Mouse (Mus musculus) left cerebral cortex, adult 2 months (tissue): Measurements from ENCODE around the gene Actn1. TPM values are rescaled to one million over a fixed set of nuclear protein-coding genes. Genes with fewer than 3 reads are reported as not detected.

Experiments used
- DNase-seq, 2 experiments: peaks; one replicate each; pipeline ENCODE4 v3.0.0; 2021 to 2022; ENCODE audit warnings: low spot score in 2 of 2, mixed read lengths in 1 of 2; ENCODE audit errors: extremely low spot score in 1 of 2
- H3K27ac ChIP-seq: fragments of 200-600 bp; 2 replicates; pipeline ENCODE4 v1.8.1; 2022
- H3K4me3 ChIP-seq: fragments of 200-600 bp; 2 replicates; pipeline ENCODE4 v1.8.1; 2022
- CTCF ChIP-seq: fragments of 200-600 bp; IDR thresholded peaks from 2 replicates; pipeline ENCODE4 v1.8.1; 2022; ENCODE audit warnings: antibody characterized with exemption, mild to moderate bottlenecking, moderate library complexity
- intact Hi-C: fragments of 180-260 bp; cut with DNase I; formaldehyde crosslinking; loops from one replicate; pipeline ENCODE4 v1.15.1; 2025
- total RNA-seq, 2 experiments: library from RNA; stranded (reverse); gene quantifications; 2 replicates each; pipeline ENCODE4 v1.2.3; 2021

Actn1 gene
- total RNA-seq, 2 experiments from 2014 or later: 125 to 130 TPM

DNA sequence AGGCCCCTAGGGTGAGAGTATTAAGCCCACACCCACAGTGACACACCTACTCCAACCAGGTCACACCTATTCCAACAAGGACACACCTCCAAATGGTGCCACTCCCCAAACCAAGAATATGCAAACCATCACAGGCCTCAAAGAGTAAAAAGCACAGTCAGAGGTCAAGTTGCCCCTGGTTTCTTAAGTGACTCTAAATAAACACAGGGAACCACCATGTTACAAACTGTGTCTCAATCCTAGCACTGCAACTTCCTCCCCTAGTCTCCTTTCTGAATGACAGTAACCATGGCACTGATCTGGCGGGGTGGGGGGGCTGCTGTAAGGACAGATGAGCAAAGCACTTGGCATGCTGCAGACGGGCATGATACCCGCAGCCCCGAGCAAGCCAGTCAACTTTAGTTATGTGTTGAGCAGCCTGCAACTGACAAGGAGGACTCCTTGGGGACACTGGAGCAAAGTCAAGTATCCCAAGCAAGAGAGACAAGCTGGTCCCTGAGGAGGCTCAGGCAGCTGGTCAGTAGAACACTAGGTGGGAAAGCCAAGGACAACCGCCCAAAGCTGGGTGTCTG lies 132.9 kb downstream of the Actn1 start:
- H3K27ac ChIP-seq: no peak overlapping the region
- no peak for DNase-seq
- H3K4me3 ChIP-seq: no peak overlapping the region
- no peak for TF ChIP-seq CTCF
- intact Hi-C loops: no loop called here

DNA sequence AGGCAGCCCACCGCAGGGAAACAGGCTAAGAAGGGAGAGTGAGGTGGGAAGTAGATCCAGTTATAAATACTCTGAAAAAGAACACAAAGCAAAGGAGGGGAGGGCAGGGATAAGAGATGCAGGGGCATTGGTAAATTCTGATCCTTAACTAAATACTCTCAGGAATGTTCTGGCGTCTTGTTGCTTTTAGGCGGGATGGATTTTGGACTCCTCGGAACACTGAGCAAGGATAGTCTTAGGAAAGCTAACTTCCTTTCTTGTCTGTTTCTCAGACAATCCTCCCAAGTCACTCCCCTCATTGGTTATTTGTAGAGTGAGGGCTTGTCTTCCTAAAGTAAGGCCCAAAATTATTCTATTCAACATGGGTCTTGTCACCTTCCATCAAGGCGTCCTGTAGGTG lies 134.9 kb downstream of the Actn1 start:
- TF ChIP-seq CTCF: no peak
- no peak overlapping the region for H3K4me3 ChIP-seq
- no peak for DNase-seq
- no peak overlapping the region for H3K27ac ChIP-seq
- intact Hi-C loops: no loop called here

DNA sequence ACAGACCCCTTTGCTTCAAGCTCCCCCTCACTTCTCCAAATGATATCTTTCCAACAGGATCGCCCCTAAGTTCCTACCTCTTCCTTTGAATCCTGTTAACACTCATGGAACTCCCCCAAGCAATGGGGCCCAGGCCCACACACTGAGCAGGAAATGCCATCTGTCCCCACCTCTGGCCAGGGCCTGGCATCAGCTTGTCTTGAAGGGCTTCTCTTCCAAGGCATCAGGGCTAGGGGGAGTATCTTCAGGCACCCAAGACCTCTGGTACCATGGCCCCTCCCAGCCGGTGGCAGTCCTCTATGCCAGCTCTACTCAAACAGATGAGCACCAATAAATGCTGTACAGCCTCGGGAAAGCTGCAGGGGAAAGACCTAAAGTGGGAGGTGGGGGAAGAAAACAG lies 135.4 kb downstream of the Actn1 start:
- no peak for TF ChIP-seq CTCF
- no peak overlapping the region for H3K27ac ChIP-seq
- no peak overlapping the region for H3K4me3 ChIP-seq
- intact Hi-C loops: no loop called here
- no peak for DNase-seq

DNA sequence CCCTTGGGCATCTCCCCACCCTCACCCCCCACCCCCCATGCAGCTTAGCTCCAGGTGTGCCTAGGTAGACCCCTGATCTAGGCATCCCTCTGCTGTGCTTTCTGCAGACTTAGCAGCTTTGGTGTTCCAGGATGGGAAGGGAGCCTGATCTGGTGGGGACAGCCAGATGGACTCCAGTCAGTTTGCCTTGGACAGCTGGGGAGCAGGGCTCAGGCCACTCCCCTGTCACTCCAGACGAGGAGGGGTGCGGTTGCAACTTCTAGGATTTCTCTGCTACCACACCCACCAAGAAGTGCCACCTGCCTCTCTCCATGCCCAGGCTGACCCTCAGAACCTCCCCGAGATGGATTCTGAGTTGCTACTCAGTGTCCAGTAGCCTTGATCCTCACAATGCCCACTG lies 136.0 kb downstream of the Actn1 start:
- TF ChIP-seq CTCF: no peak
- H3K27ac ChIP-seq: no peak overlapping the region
- intact Hi-C loops: no loop called here

DNA sequence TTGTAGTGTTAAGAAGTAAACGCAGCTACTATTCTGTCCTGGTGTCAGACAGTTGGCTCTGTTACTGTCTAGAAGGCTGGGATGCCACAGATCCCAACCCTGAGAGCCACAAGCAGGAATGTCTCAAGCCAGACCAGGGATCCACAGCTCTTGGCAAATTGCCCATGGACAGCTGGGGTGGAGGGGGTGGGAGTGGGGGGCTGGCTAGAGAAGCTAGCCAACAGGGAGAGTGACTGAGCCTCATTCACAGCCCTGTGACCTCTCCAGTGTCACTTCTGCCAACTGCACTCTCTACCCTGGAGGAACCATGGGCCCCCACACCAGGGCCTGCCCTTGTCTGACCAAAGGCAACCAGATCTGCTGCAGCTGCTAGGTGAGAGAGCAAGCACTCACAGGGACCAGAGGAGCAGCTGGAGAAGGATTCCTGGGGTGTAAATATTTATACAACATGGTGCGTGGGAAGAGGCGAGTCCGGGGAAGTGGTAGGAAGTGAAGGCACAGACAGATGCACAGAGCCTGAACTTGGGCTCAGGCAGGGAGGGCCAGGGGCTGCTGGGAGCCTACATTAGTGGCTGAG lies 136.9 kb downstream of the Actn1 start:
- DNase-seq: no peak
- Histone ChIP-seq H3K27ac (no peak overlapping the region), H3K4me3 (no peak overlapping the region)
- intact Hi-C loops: no loop called here
- no peak for TF ChIP-seq CTCF

More for the DNA sequence above, 136.0 kb downstream of the Actn1 start:
- DNase-seq: no peak
- H3K4me3 ChIP-seq: no peak overlapping the region

DNA sequence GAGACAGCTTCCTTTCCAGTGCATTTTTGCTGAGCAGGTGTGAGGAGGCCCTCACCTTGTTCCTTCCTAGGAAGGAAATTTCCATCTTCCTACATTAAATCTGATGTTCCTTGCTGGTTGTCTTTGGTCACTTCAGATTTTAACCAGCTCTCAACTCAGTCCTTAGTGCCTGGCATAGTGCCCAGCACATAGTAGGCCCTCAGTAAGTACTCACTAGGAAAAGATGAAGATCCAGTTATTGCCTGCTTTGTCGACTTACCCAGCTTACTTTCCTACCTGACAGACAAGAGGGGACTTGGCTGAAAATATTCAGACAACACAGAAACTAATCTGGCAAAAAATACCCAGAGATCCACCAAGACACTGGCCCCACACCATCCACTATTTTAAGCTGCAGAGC lies 138.7 kb downstream of the Actn1 start:
- Histone ChIP-seq H3K27ac (no peak overlapping the region), H3K4me3 (no peak overlapping the region)
- intact Hi-C loops: no loop called here
- TF ChIP-seq CTCF: no peak
- DNase-seq: no peak

DNA sequence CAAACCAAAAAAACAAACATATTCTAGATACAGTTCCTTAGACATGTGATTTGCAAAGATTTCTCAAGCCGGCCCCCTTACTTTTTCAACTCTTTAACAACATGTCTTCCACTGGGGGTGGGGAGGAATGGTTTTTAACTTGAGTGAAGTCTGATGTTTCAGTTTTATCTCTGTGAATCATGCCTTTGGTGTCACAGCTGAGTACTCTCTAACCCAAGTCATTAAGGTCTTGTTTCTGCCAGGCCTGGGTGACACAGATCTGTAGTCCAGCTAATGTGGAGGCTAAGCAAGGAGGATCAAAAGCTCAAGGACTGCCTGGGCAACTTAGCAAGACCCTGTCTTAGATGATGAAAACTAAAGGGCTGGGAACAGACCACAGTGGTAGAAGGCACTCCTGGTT lies 141.6 kb downstream of the Actn1 start:
- H3K27ac ChIP-seq: no peak overlapping the region
- no peak overlapping the region for H3K4me3 ChIP-seq
- TF ChIP-seq CTCF: no peak
- intact Hi-C loops: loop anchor here (10.0 kb wide), 2 partner anchors 154 to 384 kb away; no protein-coding TSS in a partner anchor
- no peak for DNase-seq

Other genes starting within 250 kb of the Actn1 start
- gene Zfp36l1, start 147.4 kb downstream of the Actn1 start, total RNA-seq: 10 to 100 TPM; 32.7 to 39.2 TPM
- 10 to 100 TPM; 75.9 to 80.7 TPM for gene Dcaf5, start 176.2 kb upstream of the Actn1 start, total RNA-seq
- 100 to 1,000 TPM; 138 to 142 TPM for gene Exd2, start 202.7 kb upstream of the Actn1 start, total RNA-seq